Mouse (Mus musculus): ENCODE data around the gene Ptprf. TPM values are rescaled to one million over a fixed set of nuclear protein-coding genes. Genes with fewer than 3 reads are reported as not detected.
A peak's percentile ranks its signal among the peaks of the same experiment; 100 is the strongest.

Gene Ptprf
- polyA plus RNA-seq, 2 experiments = 71.9 to 85.0 TPM

DNA sequence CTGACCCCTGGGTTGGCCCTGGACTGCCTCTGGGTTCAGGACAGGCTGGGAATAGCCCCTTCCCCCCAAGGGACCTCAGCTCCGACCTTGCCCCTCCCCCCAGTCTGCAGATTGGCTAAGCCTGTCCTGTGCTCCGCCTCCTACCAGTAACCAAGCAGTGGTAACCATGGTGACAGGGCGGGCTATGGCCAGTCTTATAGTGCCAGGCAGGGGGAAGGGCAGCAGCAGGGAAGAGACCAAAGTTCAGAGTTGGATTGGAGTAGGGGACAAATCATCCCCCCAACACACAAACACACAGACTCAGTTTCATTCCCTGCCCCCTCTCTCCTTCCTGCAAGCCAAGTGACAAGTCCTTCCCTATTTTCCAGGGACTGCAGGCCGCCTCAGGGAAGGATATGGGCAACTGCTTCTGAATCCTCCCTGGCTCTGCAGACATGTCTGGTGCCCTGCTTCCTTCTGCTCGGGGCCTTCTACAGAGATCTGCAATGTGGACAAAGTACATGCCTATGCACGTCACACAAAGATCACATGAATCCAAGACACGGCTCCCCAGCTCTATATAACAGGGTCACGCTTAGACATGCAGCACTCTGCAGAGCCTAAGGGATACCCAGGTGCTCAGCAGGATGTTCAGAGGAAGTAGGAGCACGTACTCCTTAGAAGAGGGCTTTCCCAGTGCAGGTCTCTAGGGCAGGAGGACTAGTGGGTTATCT lies 14.5 kb downstream of the Ptprf start:
- H3K4me2 ChIP-seq (replicated peaks; ENCODE audit: low read depth, low read length, severe bottlenecking) = no peak overlapping the region
- no peak overlapping the region; the same call in 1 of the 2 replicates for H3K9ac ChIP-seq (ENCODE audit: low read depth, low read length, severe bottlenecking)
- H3K27me3 ChIP-seq (ENCODE audit: control insufficient read depth, insufficient read depth, low read length) = no peaks in the 10 kb centered on the region
- peaks cover 10% of the 10 kb centered on the region for H3K4me1 ChIP-seq (ENCODE audit: control insufficient read depth, insufficient read depth, low read length)
- WGBS = 34% methylated on average over 9 of the region's 9 CpGs
- no peak overlapping the region for H3K4me3 ChIP-seq (replicated peaks; ENCODE audit: low read length)
- H3K9me3 ChIP-seq (ENCODE audit: control insufficient read depth, low read length) = no peaks in the 10 kb centered on the region
- DNase-seq (ENCODE audit: low spot score) (peak; percentile 69), ATAC-seq (ENCODE audit: low FRiP score, low read depth) (peak; percentile 75; the same call in 1 of the 2 replicates)
- H3K36me3 ChIP-seq (ENCODE audit: control insufficient read depth, insufficient read depth, low read length) = peaks cover 56% of the 10 kb centered on the region
- TF ChIP-seq POLR2A (IDR thresholded peaks at IDR 0.05; ENCODE audit: borderline replicate concordance, extremely low read depth, insufficient read depth, insufficient read length) = no peak
- 0 out of 2 replicates have a peak overlapping the region, but pooled peaks have one; percentile 19 for H3K27ac ChIP-seq (replicated peaks; ENCODE audit: low read depth, low read length)

DNA sequence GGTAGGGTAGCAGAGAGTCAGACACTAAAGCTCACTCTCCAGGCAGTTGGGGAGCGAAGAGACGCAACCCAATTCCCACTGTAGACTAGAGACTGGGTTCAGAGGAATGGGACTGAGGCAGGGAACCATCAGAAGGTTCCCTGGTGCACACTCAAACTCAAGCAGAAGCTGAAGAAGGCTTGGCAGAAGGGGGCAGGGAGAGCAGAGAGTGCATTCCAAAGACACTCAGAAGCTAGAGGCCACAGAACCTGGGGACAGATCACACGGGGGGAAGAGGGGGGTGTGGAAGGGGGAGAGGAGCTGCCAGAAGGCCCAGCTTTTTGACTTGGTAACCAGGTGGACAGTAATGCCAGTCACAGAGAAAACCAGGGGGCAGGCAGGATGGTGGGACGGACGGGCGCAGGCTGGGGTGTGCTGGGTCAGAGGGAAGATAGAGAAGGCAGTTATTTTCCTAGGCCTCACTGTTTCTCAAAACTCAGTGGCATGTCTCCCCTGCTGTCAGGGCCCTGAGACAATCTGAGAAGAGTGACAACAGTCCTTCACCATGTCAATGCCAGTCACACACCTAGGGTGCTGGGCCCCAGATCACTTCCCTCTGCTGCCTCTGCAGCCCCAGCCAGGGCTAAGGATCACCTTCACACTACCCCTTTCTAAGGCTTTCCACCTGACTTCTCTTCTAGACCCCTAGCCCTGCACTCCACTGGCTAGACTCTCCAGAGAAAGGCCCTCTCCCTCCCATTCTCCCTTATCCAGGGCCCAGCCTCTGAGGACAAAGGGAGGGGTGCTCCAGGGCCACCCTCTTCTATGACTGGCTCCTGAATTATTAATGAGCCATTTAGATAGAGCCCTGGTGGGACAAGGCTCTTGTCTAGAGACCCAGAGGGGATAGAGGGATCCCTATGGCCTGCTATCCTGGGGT lies 15.3 kb downstream of the Ptprf start:
- no peak overlapping the region; the same call in 1 of the 2 replicates for H3K9ac ChIP-seq (ENCODE audit: low read depth, low read length, severe bottlenecking)
- no peak for DNase-seq (ENCODE audit: low spot score)
- WGBS = 77% methylated on average over 6 of the region's 6 CpGs

DNA sequence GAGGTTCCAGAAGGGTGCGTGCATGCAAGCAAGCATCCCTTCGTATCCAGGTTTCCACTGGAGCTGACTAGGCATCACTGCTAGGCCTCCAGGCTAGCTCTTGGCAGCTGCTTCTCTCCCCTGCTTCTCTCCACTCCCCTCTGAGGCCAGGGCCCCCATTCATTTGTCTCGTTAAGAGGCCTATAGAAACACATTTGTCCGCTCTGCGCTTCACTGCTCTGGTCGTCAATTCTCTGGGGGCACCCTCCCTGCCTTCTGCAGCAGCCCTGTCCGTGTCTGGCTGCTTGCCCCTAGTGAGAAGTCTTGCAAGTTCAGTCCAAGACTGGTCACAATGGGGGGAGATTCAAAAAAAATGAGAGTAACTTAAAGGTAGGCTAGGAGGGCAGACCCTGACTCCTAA lies 16.7 kb downstream of the Ptprf start:
- Histone ChIP-seq H3K9me3 (ENCODE audit: control insufficient read depth, low read length) (no peaks in the 10 kb centered on the region), H3K4me1 (ENCODE audit: control insufficient read depth, insufficient read depth, low read length) (peaks cover 17% of the 10 kb centered on the region), H3K4me3 (replicated peaks; ENCODE audit: low read length) (no peak overlapping the region), H3K9ac (ENCODE audit: low read depth, low read length, severe bottlenecking) (no peak overlapping the region), H3K36me3 (ENCODE audit: control insufficient read depth, insufficient read depth, low read length) (peaks cover 57% of the 10 kb centered on the region), H3K27ac (replicated peaks; ENCODE audit: low read depth, low read length) (no peak overlapping the region; the same call in 1 of the 2 replicates), H3K4me2 (replicated peaks; ENCODE audit: low read depth, low read length, severe bottlenecking) (no peak overlapping the region), H3K27me3 (ENCODE audit: control insufficient read depth, insufficient read depth, low read length) (no peaks in the 10 kb centered on the region)
- 32% methylated on average over 7 of the region's 7 CpGs for WGBS
- no peak for TF ChIP-seq POLR2A (IDR thresholded peaks at IDR 0.05; ENCODE audit: borderline replicate concordance, extremely low read depth, insufficient read depth, insufficient read length)
- DNase-seq (ENCODE audit: low spot score) (no peak), ATAC-seq (ENCODE audit: low FRiP score, low read depth) (no peak)

More for the DNA sequence above, 15.3 kb downstream of the Ptprf start:
- Histone ChIP-seq H3K27me3 (ENCODE audit: control insufficient read depth, insufficient read depth, low read length) (no peaks in the 10 kb centered on the region), H3K4me2 (replicated peaks; ENCODE audit: low read depth, low read length, severe bottlenecking) (no peak overlapping the region), H3K27ac (replicated peaks; ENCODE audit: low read depth, low read length) (no peak overlapping the region), H3K4me3 (replicated peaks; ENCODE audit: low read length) (no peak overlapping the region), H3K36me3 (ENCODE audit: control insufficient read depth, insufficient read depth, low read length) (peaks cover 54% of the 10 kb centered on the region), H3K4me1 (ENCODE audit: control insufficient read depth, insufficient read depth, low read length) (peaks cover 10% of the 10 kb centered on the region), H3K9me3 (ENCODE audit: control insufficient read depth, low read length) (no peaks in the 10 kb centered on the region)
- no peak for ATAC-seq (ENCODE audit: low FRiP score, low read depth)
- no peak for TF ChIP-seq POLR2A (IDR thresholded peaks at IDR 0.05; ENCODE audit: borderline replicate concordance, extremely low read depth, insufficient read depth, insufficient read length)

DNA sequence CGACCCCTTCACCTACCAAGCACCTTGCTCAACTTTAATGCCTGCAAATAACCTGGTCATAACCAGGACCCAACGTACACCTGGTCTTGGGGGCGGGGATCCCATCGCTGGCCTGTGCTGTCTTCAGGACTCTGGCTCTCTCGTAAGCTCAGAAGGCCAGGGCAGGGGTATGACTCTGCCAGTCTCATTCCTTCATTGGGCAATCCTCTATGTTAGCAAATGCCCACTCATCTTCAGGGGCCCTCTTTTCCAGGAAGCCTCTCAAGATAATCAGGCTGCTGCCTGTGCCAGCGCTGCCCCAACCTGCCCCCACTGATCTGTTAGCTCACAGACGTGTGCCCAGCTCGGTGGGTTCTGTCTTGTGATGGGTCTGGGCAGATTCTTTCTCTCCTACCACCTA lies 17.2 kb downstream of the Ptprf start:
- Histone ChIP-seq H3K27ac (replicated peaks; ENCODE audit: low read depth, low read length) (no peak overlapping the region), H3K9me3 (ENCODE audit: control insufficient read depth, low read length) (no peaks in the 10 kb centered on the region), H3K27me3 (ENCODE audit: control insufficient read depth, insufficient read depth, low read length) (no peaks in the 10 kb centered on the region), H3K9ac (ENCODE audit: low read depth, low read length, severe bottlenecking) (no peak overlapping the region), H3K4me1 (ENCODE audit: control insufficient read depth, insufficient read depth, low read length) (peaks cover 17% of the 10 kb centered on the region), H3K4me3 (replicated peaks; ENCODE audit: low read length) (no peak overlapping the region), H3K36me3 (ENCODE audit: control insufficient read depth, insufficient read depth, low read length) (peaks cover 59% of the 10 kb centered on the region), H3K4me2 (replicated peaks; ENCODE audit: low read depth, low read length, severe bottlenecking) (no peak overlapping the region)
- ATAC-seq (ENCODE audit: low FRiP score, low read depth) (no peak), DNase-seq (ENCODE audit: low spot score) (no peak)
- no peak for TF ChIP-seq POLR2A (IDR thresholded peaks at IDR 0.05; ENCODE audit: borderline replicate concordance, extremely low read depth, insufficient read depth, insufficient read length)
- WGBS = 77% methylated on average over 8 of the region's 8 CpGs

DNA sequence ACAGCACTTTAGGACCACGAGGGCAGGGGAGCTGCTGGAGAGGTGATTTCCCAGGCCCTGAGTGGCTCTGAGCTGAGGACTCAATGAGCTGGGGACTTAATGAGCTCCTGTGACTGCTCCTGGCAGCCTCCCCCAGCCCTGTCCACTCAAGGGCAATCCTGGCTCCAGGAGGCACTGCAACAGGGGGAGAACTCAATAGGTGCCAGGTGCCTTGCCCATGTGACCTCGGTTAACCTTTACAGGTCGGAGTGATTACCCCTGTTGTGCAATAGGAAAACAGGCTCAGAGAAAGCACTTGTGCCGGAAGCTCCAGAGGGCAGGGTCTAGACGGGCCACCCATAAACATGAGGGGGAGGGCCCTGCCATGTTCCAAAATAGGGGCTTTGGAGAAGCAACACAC lies 17.7 kb downstream of the Ptprf start:
- Histone ChIP-seq H3K9ac (ENCODE audit: low read depth, low read length, severe bottlenecking) (no peak overlapping the region), H3K4me3 (replicated peaks; ENCODE audit: low read length) (no peak overlapping the region), H3K36me3 (ENCODE audit: control insufficient read depth, insufficient read depth, low read length) (peaks cover 63% of the 10 kb centered on the region), H3K4me1 (ENCODE audit: control insufficient read depth, insufficient read depth, low read length) (peaks cover 17% of the 10 kb centered on the region), H3K9me3 (ENCODE audit: control insufficient read depth, low read length) (no peaks in the 10 kb centered on the region), H3K27me3 (ENCODE audit: control insufficient read depth, insufficient read depth, low read length) (no peaks in the 10 kb centered on the region), H3K27ac (replicated peaks; ENCODE audit: low read depth, low read length) (no peak overlapping the region), H3K4me2 (replicated peaks; ENCODE audit: low read depth, low read length, severe bottlenecking) (no peak overlapping the region)
- no peak for ATAC-seq (ENCODE audit: low FRiP score, low read depth)
- no peak for TF ChIP-seq POLR2A (IDR thresholded peaks at IDR 0.05; ENCODE audit: borderline replicate concordance, extremely low read depth, insufficient read depth, insufficient read length)
- 54% methylated on average over 5 of the region's 5 CpGs for WGBS
- no peak for DNase-seq (ENCODE audit: low spot score)
